Mouse (Mus musculus) neural tube, embryonic 11.5 days (tissue): ENCODE results near the gene Grrp1. TPM values are rescaled to one million over a fixed set of nuclear protein-coding genes. Genes with fewer than 3 reads are reported as not detected.
A peak's percentile ranks its signal among the peaks of the same experiment; 100 is the strongest.

ENCODE experiments used
- ATAC-seq: fragments of 200-750 bp; cut with Nextera tagmentation; 2 replicates; pipeline ENCODE4 v1.8.0; 2017; ENCODE audit warnings: moderate number of reproducible peaks, mild to moderate bottlenecking, moderate TSS enrichment, moderate library complexity; ENCODE audit not compliant: insufficient read depth, low FRiP score, low TSS enrichment
- DNase-seq: peaks from one replicate; pipeline ENCODE4 v3.0.0-alpha.2; 2015; ENCODE audit warnings: low spot score
- H3K27ac ChIP-seq: fragments of 300-500 bp; sonication (generic); 2 replicates; pipeline ENCODE4 v1.5.1; 2014; ENCODE audit warnings: low read depth, mild to moderate bottlenecking, low read length
- H3K27me3 ChIP-seq: fragments of 300-500 bp; sonication (generic); 2 replicates; pipeline ENCODE4 v1.6.1; 2014; ENCODE audit warnings: mild to moderate bottlenecking, low read length, mixed read lengths; ENCODE audit not compliant: control insufficient read depth, insufficient read depth
- H3K36me3 ChIP-seq: fragments of 300-500 bp; sonication (generic); 2 replicates; pipeline ENCODE4 v1.6.1; 2014; ENCODE audit warnings: mild to moderate bottlenecking, low read length, moderate library complexity, mixed read lengths; ENCODE audit not compliant: control insufficient read depth, insufficient read depth
- H3K4me1 ChIP-seq: fragments of 300-500 bp; sonication (generic); 2 replicates; pipeline ENCODE4 v1.6.1; 2014; ENCODE audit warnings: low read length, mixed read lengths; ENCODE audit not compliant: control insufficient read depth, insufficient read depth
- H3K4me2 ChIP-seq: fragments of 300-500 bp; sonication (generic); 2 replicates; pipeline ENCODE4 v1.6.1; 2014; ENCODE audit warnings: low read depth, mild to moderate bottlenecking, moderate library complexity
- H3K4me3 ChIP-seq: fragments of 300-500 bp; sonication (generic); 2 replicates; pipeline ENCODE4 v1.5.1; 2014; ENCODE audit warnings: low read depth, low read length
- H3K9ac ChIP-seq: fragments of 300-500 bp; sonication (generic); 2 replicates; pipeline ENCODE4 v1.6.1; 2014; ENCODE audit warnings: mild to moderate bottlenecking, low read length
- H3K9me3 ChIP-seq: fragments of 300-500 bp; sonication (generic); 2 replicates; pipeline ENCODE4 v1.6.1; 2016; ENCODE audit warnings: low read length; ENCODE audit not compliant: control insufficient read depth
- WGBS: fragments of 180-500 bp; shearing (Covaris S2); extraction: QIAGEN DNeasy Blood & Tissue Kit; methylation state at CpG from one replicate; pipeline ENCODE4 v1.1.7; 2014; 5-methylcytosine and 5-hydroxymethylcytosine counted together
- polyA plus RNA-seq: library from polyadenylated mRNA; unstranded; fragments of >200 nt; fragmentation: Nextera tagmentation; extraction: Ambion mirVana; gene quantifications from 2 replicates; pipeline ENCODE4 v1.2.1, GENCODE M21; 2014

Grrp1 gene
- polyA plus RNA-seq, 1 experiment from 2014 or later = 11.8 TPM

DNA sequence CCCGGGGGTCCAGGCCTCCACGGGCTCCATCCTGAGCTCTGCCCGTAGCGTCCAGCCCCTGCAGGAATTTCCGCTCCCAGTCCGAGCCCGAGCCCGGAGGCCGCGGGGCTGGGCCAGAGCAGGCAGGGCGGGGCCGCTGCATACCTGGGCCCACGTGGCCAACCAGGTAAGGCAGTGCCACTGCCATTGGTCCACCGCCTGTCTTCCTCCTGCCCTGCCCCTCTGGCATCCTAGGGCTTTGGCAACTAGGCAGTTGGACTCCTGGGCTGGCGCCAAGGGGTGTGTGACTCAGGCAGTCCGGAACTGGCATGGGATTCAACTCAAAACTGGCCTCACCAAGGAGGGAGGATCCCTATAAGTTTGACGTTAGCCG, 15.6 kb downstream of the Grrp1 start, which contains the start of gene Cnksr1:
TSS of gene Cnksr1 (minus strand) at position 121 of the 373 bp plus-strand sequence.
- Histone ChIP-seq H3K4me2 (no peak within 1 kb of the TSS), H3K4me1 (no peaks in the 10 kb centered on the region), H3K27me3 (peaks cover 13% of the 10 kb centered on the region), H3K36me3 (no peaks in the 10 kb centered on the region), H3K9ac (0 out of 2 replicates have a peak within 1 kb of the TSS, but pooled peaks have one; percentile 10), H3K27ac (no peak within 1 kb of the TSS), H3K9me3 (no peaks in the 10 kb centered on the region), H3K4me3 (no peak within 1 kb of the TSS)
- DNase-seq (no peak), ATAC-seq (no peak)
- whole genome bisulfite sequencing = 4% methylated on average over 18 of the region's 18 CpGs

DNA sequence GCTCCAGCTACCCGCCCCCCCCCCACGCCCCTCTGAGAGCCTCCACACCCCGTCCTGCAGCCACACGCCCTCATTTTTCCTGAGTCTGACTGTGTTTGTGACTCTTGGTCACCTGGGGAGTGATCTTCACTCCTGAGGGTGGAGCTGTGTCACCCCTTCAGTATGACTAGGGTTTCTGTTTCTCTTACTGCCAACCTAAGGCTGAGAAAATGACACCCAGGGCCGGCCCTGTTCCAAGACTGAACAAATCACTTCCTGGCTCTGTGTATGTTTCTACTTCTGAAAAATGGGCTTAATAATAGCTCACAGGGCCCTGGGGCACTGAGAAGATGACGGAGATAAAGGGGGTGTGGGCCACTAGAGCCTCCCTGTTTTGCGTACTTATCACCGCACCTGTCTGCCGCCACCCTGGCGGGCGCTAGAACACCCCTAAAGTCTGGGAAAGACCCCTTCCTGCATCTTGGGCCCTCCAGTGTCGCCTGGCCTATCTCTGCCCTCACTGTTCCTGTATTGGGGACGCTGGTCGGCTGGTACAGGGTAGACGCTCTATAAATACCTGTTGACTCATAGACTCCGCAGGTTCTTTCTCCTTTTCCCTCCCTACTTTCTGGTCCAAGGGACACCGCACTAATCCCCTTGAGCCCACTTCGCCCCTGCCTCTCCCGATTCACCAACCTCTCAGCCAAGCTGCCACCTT, 16.2 kb downstream of the Grrp1 start:
- ATAC-seq (no peak), DNase-seq (no peak)
- Histone ChIP-seq H3K27ac (no peak overlapping the region), H3K9ac (0 out of 2 replicates have a peak overlapping the region, but pooled peaks have one; percentile 10), H3K4me1 (no peaks in the 10 kb centered on the region), H3K4me3 (no peak overlapping the region), H3K9me3 (no peaks in the 10 kb centered on the region), H3K36me3 (no peaks in the 10 kb centered on the region), H3K4me2 (no peak overlapping the region), H3K27me3 (peaks cover 13% of the 10 kb centered on the region)
- 27% methylated on average over 19 of the region's 19 CpGs for WGBS

DNA sequence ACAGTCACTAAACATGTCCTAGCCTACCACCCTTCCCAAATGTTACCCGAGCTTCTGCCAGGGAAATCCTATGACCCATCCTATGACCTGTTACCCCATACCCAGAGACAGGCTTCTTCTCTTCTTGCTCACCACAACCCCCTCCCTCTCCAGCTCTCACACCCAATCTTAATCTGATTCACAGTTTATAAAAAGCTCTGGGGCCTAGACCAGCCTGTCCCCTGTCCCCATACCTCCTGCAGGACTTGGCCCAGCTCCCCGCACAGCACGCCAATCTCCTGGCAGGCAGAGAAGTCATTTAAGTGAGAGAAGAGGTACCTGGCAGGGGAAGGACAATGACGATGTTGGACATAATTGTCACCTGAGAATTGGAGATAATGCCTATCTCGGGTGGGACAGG, 19.0 kb downstream of the Grrp1 start:
- Histone ChIP-seq H3K4me3 (no peak overlapping the region), H3K9ac (no peak overlapping the region), H3K27me3 (peaks cover 13% of the 10 kb centered on the region), H3K4me2 (no peak overlapping the region), H3K9me3 (no peaks in the 10 kb centered on the region), H3K27ac (no peak overlapping the region), H3K4me1 (no peaks in the 10 kb centered on the region), H3K36me3 (no peaks in the 10 kb centered on the region)
- no peak for ATAC-seq
- DNase-seq = no peak
- WGBS = 88% methylated on average over 5 of the region's 5 CpGs

DNA sequence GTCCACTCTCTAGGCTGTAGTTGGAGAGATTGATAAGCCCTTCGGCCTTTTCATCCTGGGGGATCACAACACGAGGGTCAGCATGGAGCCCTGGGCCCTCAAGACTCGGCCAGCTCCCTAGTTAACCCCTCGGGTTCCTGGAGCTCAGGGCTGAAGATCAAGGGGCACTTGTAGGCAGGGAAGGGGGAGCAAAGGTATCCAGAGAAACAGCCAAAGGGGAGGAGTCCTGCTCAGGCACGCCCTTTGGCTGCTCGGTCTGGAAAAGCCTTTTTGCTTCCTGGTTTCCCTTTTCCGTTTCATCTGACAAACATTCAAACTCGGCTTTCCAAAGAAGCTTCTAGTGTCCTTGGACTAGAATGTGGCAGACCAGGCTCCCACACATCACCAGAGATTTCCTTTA, 23.5 kb downstream of the Grrp1 start:
- H3K9me3 ChIP-seq = no peaks in the 10 kb centered on the region
- no peak overlapping the region for H3K9ac ChIP-seq
- ATAC-seq (no peak), DNase-seq (no peak)
- no peaks in the 10 kb centered on the region for H3K4me1 ChIP-seq
- no peak overlapping the region for H3K4me2 ChIP-seq
- no peaks in the 10 kb centered on the region for H3K36me3 ChIP-seq
- no peaks in the 10 kb centered on the region for H3K27me3 ChIP-seq
- no peak overlapping the region for H3K4me3 ChIP-seq
- H3K27ac ChIP-seq = no peak overlapping the region
- WGBS = 43% methylated on average over 8 of the region's 8 CpGs

DNA sequence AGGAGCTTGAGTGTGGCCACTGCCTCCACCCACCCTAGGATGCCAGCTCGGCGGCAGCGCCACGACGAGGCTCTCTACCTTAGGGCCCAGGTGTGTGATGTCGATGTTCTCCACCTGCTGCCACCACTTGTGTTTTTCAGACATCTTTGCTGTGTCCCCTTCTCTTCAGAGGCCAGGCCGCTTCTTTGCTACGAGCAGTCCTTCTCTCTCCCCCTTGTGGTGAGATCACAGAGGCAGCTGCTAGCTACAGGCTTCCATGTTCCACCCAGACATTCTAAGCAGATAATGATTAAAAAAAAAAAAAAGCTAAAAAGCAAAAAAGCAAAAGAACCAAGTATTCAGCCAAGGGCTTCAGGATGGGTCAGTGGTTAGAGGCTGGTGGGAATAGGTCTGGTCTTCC, 26.7 kb downstream of the Grrp1 start, which contains the start of gene Catsper4:
TSS of gene Catsper4 (minus strand) at position 190 of the 400 bp plus-strand sequence.
- H3K9ac ChIP-seq = no peak within 1 kb of the TSS
- H3K27ac ChIP-seq = no peak within 1 kb of the TSS
- no peaks in the 10 kb centered on the region for H3K9me3 ChIP-seq
- no peak for DNase-seq
- 63% methylated on average over 8 of the region's 8 CpGs for WGBS
- no peaks in the 10 kb centered on the region for H3K27me3 ChIP-seq
- H3K4me3 ChIP-seq = no peak within 1 kb of the TSS
- no peaks in the 10 kb centered on the region for H3K4me1 ChIP-seq
- H3K4me2 ChIP-seq = no peak within 1 kb of the TSS
- no peaks in the 10 kb centered on the region for H3K36me3 ChIP-seq
- ATAC-seq = no peak

DNA sequence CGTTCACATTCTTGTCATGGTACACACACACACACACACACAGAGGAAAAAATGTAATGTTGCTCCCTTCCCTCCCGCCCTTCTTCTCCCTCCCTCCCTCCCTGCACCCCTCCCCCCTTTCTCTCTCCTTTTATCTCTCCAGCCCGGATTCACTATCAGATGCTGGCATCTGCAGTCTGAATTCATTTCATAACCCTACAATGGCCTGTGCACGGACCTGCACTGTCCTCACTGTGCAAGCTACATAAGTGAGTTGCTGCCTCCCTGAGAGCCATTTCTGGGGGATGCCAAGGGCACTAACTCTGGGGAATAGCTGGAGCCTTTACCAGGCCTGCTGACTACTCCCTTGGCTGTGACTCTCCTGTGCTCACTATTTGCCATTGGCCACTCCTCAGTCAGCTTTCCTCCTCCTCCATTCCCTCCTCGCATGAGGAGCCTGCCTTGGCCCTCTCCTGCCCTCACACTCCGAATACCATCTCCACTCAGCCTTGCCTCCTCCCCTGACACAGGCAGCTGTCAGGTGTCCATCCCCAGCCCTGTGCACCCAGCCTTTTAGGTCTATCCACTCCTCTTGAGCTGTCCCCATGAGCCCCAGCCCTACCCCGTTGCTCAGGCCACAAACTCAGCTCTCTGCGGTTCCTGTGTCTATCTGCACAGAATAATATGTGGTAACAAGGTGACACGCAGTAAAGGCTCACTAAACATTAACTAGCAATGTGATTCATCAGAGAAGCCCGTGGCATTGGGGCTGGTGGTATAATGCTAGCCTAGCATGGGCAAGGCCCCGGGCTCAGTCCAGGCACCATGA, 30.9 kb downstream of the Grrp1 start:
- Histone ChIP-seq H3K4me2 (no peak overlapping the region), H3K36me3 (no peaks in the 10 kb centered on the region), H3K4me1 (no peaks in the 10 kb centered on the region), H3K27me3 (no peaks in the 10 kb centered on the region), H3K9me3 (no peaks in the 10 kb centered on the region), H3K9ac (no peak overlapping the region), H3K27ac (no peak overlapping the region), H3K4me3 (no peak overlapping the region)
- no peak for ATAC-seq
- no peak for DNase-seq
- WGBS = 73% methylated on average over 11 of the region's 11 CpGs

DNA sequence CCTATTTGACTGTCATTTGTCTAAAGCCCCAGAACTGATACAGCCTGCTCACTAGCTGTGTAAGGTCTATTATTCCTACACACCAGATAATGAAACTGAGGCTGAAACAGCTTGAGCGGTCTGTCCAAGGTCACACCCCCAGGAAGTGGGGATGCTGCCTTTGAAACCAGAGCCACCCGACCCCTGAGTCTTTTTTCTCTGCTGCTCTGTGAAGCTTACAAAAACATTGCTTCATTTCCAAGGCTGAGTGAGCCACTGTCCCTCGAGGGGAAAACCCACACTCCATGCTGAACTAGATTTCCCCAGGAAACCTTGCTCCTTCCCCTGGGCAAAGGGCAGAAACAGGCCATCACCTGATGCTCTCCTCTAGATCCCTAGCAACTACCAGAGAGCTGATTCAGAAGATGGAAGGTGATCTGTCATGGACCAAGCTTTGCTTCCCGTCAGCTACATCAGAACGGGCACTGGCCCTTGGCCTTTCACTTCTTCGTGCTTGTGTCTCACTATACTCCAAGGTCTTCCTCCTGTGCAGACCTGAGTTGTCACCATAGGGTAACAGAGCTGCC, 47.3 kb downstream of the Grrp1 start:
- DNase-seq = no peak
- ATAC-seq = no peak
- Histone ChIP-seq H3K4me1 (no peaks in the 10 kb centered on the region), H3K36me3 (no peaks in the 10 kb centered on the region), H3K9ac (no peak overlapping the region), H3K27ac (no peak overlapping the region), H3K4me3 (no peak overlapping the region), H3K4me2 (no peak overlapping the region), H3K9me3 (no peaks in the 10 kb centered on the region), H3K27me3 (no peaks in the 10 kb centered on the region)
- WGBS = 59% methylated on average over 6 of the region's 6 CpGs

DNA sequence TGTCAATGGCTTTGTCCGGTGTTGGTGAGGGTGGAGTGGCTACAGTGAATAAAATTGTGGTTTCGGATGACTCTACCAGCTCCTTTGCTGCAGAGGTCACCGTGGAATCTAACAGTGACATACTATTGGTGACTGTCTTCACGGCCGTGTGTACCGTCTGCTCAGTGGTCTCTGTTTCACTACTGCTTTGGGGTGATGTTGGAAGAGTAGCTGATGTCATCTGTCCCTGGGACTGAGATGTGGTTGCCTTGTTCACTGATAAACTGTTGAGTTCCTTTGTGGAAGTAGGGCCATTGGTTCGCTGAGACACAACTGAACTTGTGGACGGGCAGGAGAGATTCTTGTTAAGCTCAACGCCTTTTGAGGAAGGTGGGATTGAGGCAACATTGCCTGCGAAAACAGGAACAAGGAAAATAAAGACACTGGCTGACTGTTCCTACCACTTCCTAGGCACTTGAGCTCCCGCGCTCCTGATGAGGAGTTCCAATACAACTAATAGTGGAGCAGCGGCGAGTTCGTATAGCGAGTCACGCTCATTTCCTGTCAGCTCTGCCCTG, 50.5 kb downstream of the Grrp1 start:
- Histone ChIP-seq H3K4me1 (no peaks in the 10 kb centered on the region), H3K27ac (no peak overlapping the region), H3K4me2 (no peak overlapping the region), H3K9ac (no peak overlapping the region), H3K9me3 (no peaks in the 10 kb centered on the region), H3K27me3 (no peaks in the 10 kb centered on the region), H3K4me3 (no peak overlapping the region), H3K36me3 (no peaks in the 10 kb centered on the region)
- WGBS = 89% methylated on average over 17 of the region's 17 CpGs
- DNase-seq (no peak), ATAC-seq (no peak)
